Mouse (Mus musculus) G1E (cell line): ENCODE data around the gene Gfod2. TPM values are rescaled to one million over a fixed set of nuclear protein-coding genes. Genes with fewer than 3 reads are reported as not detected.

Experiments
- ATAC-seq: 2 replicates; pipeline ENCODE4 v1.8.0; 2016; ENCODE audit warnings: mild to moderate bottlenecking; ENCODE audit not compliant: insufficient number of reproducible peaks, poor library complexity, low FRiP score, severe bottlenecking; ENCODE audit errors: extremely low read depth
- DNase-seq: peaks from one replicate; pipeline ENCODE4 v3.0.0; 2012; ENCODE audit warnings: low spot score
- H3K27me3 ChIP-seq: 2 replicates; pipeline ENCODE4 v1.6.1; 2012; ENCODE audit warnings: mild to moderate bottlenecking, low read length, inconsistent platforms; ENCODE audit not compliant: insufficient read depth
- H3K36me3 ChIP-seq: replicated peaks from 2 replicates; pipeline ENCODE3; 2012; ENCODE audit warnings: mild to moderate bottlenecking, inconsistent platforms
- H3K4me1 ChIP-seq: 2 replicates; pipeline ENCODE4 v1.6.1; 2012; ENCODE audit warnings: low read depth, low read length, inconsistent platforms, mixed read lengths; ENCODE audit not compliant: insufficient read depth
- H3K4me3 ChIP-seq: 2 replicates; pipeline ENCODE4 v1.5.1; 2012; ENCODE audit warnings: low read depth, mild to moderate bottlenecking, inconsistent platforms, low read length, moderate library complexity, mixed read lengths
- H3K9me3 ChIP-seq: replicated peaks from 2 replicates; pipeline ENCODE4 v1.6.1; 2012; ENCODE audit warnings: inconsistent platforms
- CTCF ChIP-seq: IDR thresholded peaks from 2 replicates; pipeline ENCODE4 v1.5.1; 2012; ENCODE audit warnings: low read depth, low read length, inconsistent platforms, mixed read lengths
- GATA1 ChIP-seq: IDR thresholded peaks from 2 replicates; pipeline ENCODE4 v1.6.1; 2012; ENCODE audit warnings: borderline replicate concordance, low read length, inconsistent platforms, mixed read lengths
- GATA2 ChIP-seq: IDR thresholded peaks from 2 replicates; pipeline ENCODE4 v1.6.1; 2012; ENCODE audit warnings: low read depth, low read length, inconsistent platforms, borderline replicate concordance
- POLR2AphosphoS5 ChIP-seq: IDR thresholded peaks from 2 replicates; pipeline ENCODE4 v1.6.1; 2012; ENCODE audit warnings: low read depth, low read length, inconsistent platforms; ENCODE audit not compliant: insufficient replicate concordance
- TAL1 ChIP-seq: conservative IDR thresholded peaks from 2 replicates; pipeline ENCODE4 v1.6.1; 2012; ENCODE audit warnings: low read depth, low read length, inconsistent platforms, mixed read lengths
- polyA plus RNA-seq: library from polyadenylated mRNA; stranded (reverse); fragments of >175 nt; gene quantifications from 2 replicates; pipeline ENCODE4 v1.2.3, GENCODE M21; 2012
- total RNA-seq, 2 experiments: library from RNA; stranded (forward) in 1 of 2; stranded (reverse) in 1 of 2; fragments of 200-1000 nt in 1 of 2; fragments of >200 nt in 1 of 2; fragmentation: Nextera tagmentation in 1 of 2; gene quantifications; 2 replicates each; pipeline ENCODE4 v1.2.3; 2014 to 2017

The Gfod2 gene
- total and polyA plus RNA-seq, 3 experiments: 2.6 to 4.9 (median 4.4) TPM

DNA sequence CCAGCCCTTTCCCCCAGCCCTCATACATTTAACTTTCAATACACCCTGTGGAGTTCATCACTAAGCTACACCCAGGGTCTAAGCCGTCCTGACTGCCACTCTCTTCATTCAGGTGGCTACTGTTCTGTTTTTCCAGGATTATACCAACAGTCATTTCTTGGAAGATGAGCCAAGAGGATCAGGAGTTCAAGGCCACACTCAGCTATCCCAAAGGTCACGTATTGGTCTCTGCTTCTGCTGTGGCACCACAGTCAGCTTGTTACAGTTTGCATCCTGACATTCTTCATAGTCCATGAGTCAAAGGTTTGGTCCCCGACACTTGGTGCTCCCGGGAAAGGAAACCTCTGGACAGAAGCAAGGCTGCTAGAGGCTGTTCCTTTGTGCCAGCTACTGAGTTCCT lies 38.8 kb downstream of the Gfod2 start:
- ATAC-seq: no peak
- H3K4me1 ChIP-seq: peaks cover 6% of the 10 kb centered on the region; the same call in 1 of the 2 replicates
- TF ChIP-seq CTCF (no peak), TAL1 (no peak), GATA1 (no peak), GATA2 (no peak), POLR2AphosphoS5 (no peak)

DNA sequence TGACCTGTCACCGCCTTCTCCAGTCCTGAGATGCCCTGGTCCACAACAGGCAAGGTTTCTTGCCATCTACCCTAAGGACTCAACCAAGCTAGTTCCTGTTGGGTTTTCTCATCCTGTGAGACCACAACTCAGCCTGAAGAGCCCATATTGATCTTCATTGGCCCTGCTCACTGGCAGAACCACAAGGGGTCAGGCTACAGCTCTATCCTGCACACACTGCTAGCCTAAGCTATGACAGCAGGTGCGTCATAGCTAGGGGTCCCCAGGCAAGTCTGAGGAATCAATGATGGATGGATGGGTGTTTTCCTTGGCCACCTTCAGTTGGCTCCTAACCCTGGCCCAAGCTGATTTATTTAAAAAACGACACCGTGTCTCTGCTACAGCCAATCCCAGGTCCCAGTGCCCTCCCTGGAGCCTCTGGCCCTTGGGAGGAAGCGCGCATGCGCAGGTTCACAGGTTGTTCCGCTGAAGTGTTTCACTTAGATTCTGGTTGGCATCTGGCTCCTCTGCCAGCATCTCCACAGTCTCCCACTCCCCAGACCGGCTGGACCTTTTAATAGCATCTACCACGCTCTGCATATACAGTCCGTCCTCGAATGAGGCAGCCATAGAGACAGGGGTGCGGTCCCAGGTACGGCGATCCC lies 42.0 kb downstream of the Gfod2 start:
- Histone ChIP-seq H3K9me3 (no peaks in the 10 kb centered on the region), H3K36me3 (peaks cover 9% of the 10 kb centered on the region), H3K4me1 (peaks cover 15% of the 10 kb centered on the region), H3K27me3 (no peaks in the 10 kb centered on the region), H3K4me3 (no peak overlapping the region)
- DNase-seq (no peak), ATAC-seq (no peak)
- TF ChIP-seq POLR2AphosphoS5: no peak
- TF ChIP-seq CTCF: no peak
- no peak for TF ChIP-seq TAL1
- no peak for TF ChIP-seq GATA1
- TF ChIP-seq GATA2: no peak

More for the DNA sequence above, 38.8 kb downstream of the Gfod2 start:
- H3K36me3 ChIP-seq: peaks cover 19% of the 10 kb centered on the region
- no peaks in the 10 kb centered on the region for H3K9me3 ChIP-seq
- H3K27me3 ChIP-seq: no peaks in the 10 kb centered on the region
- no peak overlapping the region for H3K4me3 ChIP-seq
- DNase-seq: no peak

DNA sequence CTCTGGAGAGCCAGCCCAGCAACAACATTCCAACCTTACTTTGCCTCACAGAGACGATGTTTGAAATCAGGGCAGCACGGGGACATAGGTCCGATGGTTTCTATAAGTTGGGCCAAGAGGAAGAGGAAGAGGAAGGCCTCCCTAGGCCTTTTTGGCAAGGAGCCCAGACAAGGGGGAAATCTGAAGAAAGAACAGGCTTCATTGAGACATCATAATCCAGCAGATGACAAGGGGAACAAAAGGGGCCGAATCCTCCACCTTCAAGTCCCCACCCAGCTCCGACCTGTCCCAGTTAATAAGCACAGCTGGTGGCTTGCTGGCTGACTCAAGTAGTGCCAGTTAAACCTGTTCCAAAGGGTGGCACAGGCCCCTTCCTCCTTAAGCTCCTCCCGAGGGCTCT lies 43.4 kb downstream of the Gfod2 start:
- TF ChIP-seq CTCF (no peak), GATA2 (no peak), POLR2AphosphoS5 (no peak), TAL1 (no peak), GATA1 (no peak)
- DNase-seq: no peak
- H3K4me1 ChIP-seq: peaks cover 15% of the 10 kb centered on the region
- peaks cover 9% of the 10 kb centered on the region for H3K36me3 ChIP-seq
- no peaks in the 10 kb centered on the region for H3K27me3 ChIP-seq
- no peak overlapping the region for H3K4me3 ChIP-seq
- H3K9me3 ChIP-seq: no peaks in the 10 kb centered on the region
- no peak for ATAC-seq

DNA sequence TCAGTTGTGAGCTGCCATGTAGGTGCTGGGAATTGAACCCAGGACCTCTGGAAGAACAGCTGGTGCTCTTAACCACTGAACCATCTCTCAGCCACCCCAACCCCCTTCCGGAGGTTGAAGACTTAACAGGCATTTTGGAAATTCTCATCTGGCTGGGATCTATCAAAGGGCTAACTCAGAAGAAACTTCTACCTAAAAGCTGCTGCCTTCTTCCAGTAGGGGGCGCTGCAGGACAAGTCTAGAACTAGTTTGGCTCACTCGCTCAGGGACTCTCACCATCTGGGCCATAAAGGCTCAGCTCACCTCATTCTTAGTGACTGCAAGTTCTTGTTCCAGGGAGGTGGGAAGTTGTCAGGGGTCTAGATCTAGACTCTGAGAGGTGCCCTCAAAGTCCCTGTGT lies 44.3 kb downstream of the Gfod2 start:
- TF ChIP-seq CTCF (peak; percentile 81), POLR2AphosphoS5 (no peak)
- ATAC-seq: no peak
- Histone ChIP-seq H3K36me3 (peaks cover 9% of the 10 kb centered on the region), H3K9me3 (no peaks in the 10 kb centered on the region), H3K4me3 (no peak overlapping the region), H3K27me3 (no peaks in the 10 kb centered on the region; the same call in 1 of the 2 replicates), H3K4me1 (peaks cover 15% of the 10 kb centered on the region)
- DNase-seq: peak; percentile 77

DNA sequence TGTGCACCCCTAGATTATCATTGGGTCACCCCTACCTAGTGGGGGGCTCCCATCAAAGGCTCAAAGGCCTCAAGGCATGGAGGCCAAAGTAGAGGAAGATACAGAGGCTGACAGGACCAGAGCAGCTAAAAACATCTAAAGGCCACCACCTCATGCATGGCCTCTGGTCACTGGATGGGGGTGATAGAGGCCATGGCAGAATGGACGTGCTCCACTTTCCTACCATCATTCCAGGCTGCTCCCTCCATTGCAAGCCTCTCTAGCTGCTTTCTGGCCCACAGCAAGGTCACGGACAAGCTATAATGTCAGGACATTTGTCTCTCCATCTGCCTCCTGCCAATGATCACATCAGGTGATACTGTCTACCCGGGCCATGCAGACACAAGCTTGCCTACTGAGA lies 46.2 kb downstream of the Gfod2 start:
- no peaks in the 10 kb centered on the region for H3K9me3 ChIP-seq
- H3K4me1 ChIP-seq: peaks cover 25% of the 10 kb centered on the region
- DNase-seq (no peak), ATAC-seq (no peak)
- no peaks in the 10 kb centered on the region; the same call in 1 of the 2 replicates for H3K27me3 ChIP-seq
- peaks cover 8% of the 10 kb centered on the region for H3K36me3 ChIP-seq
- no peak for TF ChIP-seq POLR2AphosphoS5
- TF ChIP-seq CTCF: no peak
- no peak for TF ChIP-seq GATA2
- no peak for TF ChIP-seq TAL1
- no peak for TF ChIP-seq GATA1
- H3K4me3 ChIP-seq: no peak overlapping the region

DNA sequence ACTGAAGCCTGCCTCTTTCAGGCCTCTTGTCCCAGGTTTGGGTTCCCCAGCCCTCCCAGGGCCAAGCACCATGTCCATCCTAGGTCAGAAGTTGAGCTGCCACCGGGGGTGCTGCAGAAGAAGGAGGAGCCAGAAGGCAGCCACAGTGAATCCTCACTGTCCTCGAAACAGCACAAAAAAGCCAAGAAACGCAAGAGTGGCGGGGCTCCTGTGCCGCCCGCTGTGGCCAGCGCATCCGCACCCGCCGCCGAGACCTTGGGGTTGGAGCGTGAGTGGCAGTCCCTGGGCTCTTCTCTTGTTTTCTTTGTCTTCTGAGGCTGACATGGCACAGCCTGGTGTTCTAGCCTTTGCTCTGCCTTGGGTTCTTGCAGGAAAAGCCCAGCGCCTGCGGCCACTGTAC lies 49.1 kb downstream of the Gfod2 start:
- no peaks in the 10 kb centered on the region; the same call in 1 of the 2 replicates for H3K27me3 ChIP-seq
- ATAC-seq: no peak

More for the DNA sequence above, 49.1 kb downstream of the Gfod2 start:
- Histone ChIP-seq H3K9me3 (no peaks in the 10 kb centered on the region), H3K4me3 (no peak overlapping the region), H3K36me3 (peaks cover 20% of the 10 kb centered on the region), H3K4me1 (peaks cover 38% of the 10 kb centered on the region)
- no peak for DNase-seq
- TF ChIP-seq CTCF (no peak), POLR2AphosphoS5 (no peak), TAL1 (no peak), GATA2 (no peak), GATA1 (no peak)
